Mouse (Mus musculus): ENCODE measurements around the gene Olfr1323.

Olfr1323 gene

DNA sequence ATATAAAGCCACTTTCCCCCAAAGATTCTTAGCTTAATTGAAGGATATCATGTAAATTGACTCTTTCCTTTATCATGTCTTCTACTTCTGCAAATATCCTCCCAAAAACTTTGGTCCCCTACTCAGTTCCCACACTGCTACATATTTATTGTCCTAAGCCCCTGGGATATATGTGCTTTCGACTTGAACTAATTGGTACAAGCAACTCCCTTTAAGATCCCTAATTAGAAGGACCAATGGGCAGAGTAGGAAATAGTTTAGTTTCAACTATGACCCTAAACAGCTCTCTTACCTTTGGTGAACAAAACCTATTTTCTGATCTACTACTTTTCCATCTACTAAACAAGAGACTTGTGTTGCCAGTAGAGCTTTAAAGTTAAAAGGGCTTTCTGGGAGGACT lies at the start of gene Olfr1323:
Gene Olfr1323, minus strand, starts transcription at position 101 of the 400 bp plus-strand sequence.
- DNase-seq = no peak

- no peak for DNase-seq
These were observed 6.9 kb downstream of the Olfr1323 start for GRCm38 (mm10) chrX:50012242-50012641.
